Mouse (Mus musculus): ENCODE results near the gene Qsox1. TPM values are rescaled to one million over a fixed set of nuclear protein-coding genes. Genes with fewer than 3 reads are reported as not detected.

The Qsox1 gene
- polyA plus RNA-seq (2015; fragmentation: Nextera tagmentation; extraction: Ambion mirVana) = 20.1 and 21.5 TPM in 2 replicates

DNA sequence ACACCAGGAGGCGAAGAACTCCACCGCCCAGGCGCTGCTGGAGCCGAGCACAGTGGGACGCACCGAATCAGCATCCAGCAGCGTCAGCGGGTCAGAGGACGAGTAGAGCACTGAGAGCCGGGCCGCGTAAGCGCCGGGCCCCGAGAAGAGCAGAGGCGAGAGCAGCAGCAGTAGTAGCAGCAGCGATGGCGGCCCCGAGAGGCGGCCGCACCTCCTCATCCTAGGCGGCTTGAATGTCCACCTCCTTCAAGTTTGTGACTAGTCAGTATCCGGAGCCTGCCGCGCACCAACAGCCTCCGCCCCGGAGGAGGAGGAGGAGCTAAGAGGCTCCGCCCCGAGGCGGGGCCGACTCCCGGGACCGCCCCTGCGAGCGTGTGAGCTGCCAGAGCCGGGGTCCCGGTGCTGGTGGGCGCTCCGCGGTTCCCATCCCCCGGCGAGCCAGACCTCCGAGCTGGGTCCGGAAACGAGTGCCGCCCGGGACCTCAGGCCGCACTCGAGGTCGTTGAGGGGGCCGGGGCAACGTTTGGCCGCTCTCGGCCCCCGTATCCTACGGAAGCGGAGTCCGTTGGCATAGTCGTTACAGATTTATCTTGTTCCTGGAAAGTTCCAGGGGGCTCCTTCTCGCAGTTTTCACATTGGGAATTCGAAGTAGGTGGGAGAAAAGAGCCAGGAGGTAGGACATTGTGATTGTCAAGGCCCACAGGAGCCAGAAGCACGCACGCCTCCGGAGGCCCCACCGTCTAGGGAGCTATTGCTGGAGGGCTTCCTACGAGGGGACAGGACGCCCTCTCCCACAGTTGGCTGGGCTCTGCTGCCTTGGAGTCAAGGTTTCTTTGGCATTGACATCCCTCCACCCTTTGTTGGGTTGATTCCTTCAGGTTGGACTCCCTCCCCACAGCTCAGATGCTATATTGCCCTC is at the start of gene Qsox1:
Qsox1 (minus strand) TSS at position 309 of the 919 bp plus-strand sequence.
- peak within 1 kb of the TSS; percentile 78 for H3K9ac ChIP-seq
- H3K4me3 ChIP-seq = peak within 1 kb of the TSS; percentile 87
- peak within 1 kb of the TSS; percentile 70 for H3K4me2 ChIP-seq
- ATAC-seq (ENCODE audit: low FRiP score, low read depth) = peak; percentile 96
- H3K27me3 ChIP-seq = no peaks in the 10 kb centered on the region
- no peaks in the 10 kb centered on the region for H3K36me3 ChIP-seq
- under 1% methylated on average over 66 of the region's 67 CpGs for WGBS
- H3K4me1 ChIP-seq (replicated peaks) = peaks cover 34% of the 10 kb centered on the region
- H3K9me3 ChIP-seq = no peaks in the 10 kb centered on the region
- H3K27ac ChIP-seq (replicated peaks) = peak within 1 kb of the TSS; percentile 73

DNA sequence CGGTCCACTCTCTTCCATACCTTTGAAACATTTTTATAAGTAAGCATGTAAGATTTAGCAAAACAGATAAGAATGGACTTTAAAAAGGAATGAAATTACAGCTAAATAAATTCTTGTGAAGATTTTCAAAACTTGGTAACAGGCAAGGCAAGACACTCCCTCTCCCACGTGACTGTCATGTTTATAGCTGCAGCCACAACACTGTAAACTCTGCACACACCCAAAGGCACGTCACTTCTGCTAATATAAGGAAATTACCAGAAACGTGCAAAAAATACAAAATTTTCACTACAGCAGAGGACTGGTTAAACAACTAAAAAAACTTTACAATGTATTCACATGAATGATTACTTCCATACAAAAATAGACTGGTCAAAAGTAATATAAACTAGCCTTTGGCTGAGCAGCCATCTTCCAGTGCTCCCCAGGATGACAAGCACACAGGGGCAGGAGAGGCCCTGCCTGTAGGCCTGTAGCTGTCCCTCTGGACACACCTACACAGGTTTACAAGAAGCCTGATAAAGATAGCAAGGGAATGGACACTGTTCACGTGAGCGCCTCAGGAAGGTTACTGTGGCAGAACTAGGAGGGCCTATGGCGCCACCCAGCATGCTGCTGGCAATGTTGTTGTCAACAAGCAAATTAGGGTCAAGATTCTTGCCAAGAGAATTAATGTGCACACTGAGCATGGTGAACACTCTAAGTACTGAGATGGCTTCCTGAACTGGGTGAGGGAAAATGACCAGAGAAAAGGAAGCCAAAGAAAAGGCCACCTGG is 42.4 kb upstream of the Qsox1 start:
- no peak for ATAC-seq (ENCODE audit: low FRiP score, low read depth)
- peaks cover 40% of the 10 kb centered on the region for H3K36me3 ChIP-seq
- WGBS = 85% methylated on average over 7 of the region's 7 CpGs
- no peak overlapping the region for H3K4me2 ChIP-seq
- no peak overlapping the region for H3K4me3 ChIP-seq
- no peak overlapping the region for H3K9ac ChIP-seq
- no peaks in the 10 kb centered on the region for H3K9me3 ChIP-seq
- H3K27me3 ChIP-seq = no peaks in the 10 kb centered on the region
- H3K27ac ChIP-seq (replicated peaks) = no peak overlapping the region
- H3K4me1 ChIP-seq (replicated peaks) = no peaks in the 10 kb centered on the region

DNA sequence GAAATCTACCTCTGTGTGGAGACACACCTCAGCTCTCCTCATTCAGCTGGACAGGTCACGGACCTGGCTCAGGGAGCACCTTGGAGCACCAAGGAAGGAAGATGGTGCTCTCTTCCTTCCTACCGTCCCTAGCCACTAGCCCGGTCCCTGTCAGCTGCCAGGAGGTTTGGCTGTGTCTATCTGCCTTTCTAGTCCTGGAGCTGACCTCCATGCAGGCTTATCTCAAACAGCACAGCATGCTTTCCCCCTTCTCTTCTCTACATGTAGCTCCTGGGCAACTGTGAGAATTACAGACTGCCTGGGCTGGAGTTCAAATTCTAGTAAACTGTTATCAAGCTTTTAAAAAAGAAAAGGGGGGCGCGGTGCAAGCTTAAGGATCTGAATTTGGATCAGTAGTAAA is 40.3 kb upstream of the Qsox1 start:
- Histone ChIP-seq H3K4me3 (no peak overlapping the region), H3K36me3 (peaks cover 30% of the 10 kb centered on the region), H3K4me1 (replicated peaks) (no peaks in the 10 kb centered on the region), H3K27me3 (no peaks in the 10 kb centered on the region), H3K9ac (no peak overlapping the region), H3K27ac (replicated peaks) (no peak overlapping the region), H3K4me2 (no peak overlapping the region), H3K9me3 (no peaks in the 10 kb centered on the region)
- no peak for ATAC-seq (ENCODE audit: low FRiP score, low read depth)
- 95% methylated on average over 5 of the region's 5 CpGs for WGBS

DNA sequence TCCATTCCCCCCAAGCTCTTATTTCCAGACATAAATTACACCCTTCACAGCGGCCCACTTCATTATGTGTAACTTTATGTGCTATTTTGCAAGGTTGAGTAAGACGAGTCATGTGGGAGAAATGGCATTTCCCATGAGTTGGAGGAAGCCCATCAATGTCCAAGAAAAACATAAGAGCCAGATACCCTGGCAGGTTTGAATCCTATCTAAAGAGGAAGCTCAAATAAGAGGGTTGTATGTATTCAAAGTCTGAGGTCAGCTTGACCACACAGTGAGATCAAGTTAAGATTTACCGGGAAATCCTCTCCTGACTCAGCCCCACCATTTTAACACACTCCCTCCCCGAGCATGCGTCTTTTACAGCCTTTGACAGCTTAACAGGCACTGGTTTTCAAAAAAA is 31.5 kb upstream of the Qsox1 start:
- ATAC-seq (ENCODE audit: low FRiP score, low read depth) = no peak
- H3K9ac ChIP-seq = no peak overlapping the region
- WGBS = 84% methylated on average over 5 of the region's 5 CpGs
- no peaks in the 10 kb centered on the region for H3K9me3 ChIP-seq
- no peaks in the 10 kb centered on the region for H3K27me3 ChIP-seq
- H3K4me1 ChIP-seq (replicated peaks) = no peaks in the 10 kb centered on the region
- no peak overlapping the region for H3K4me3 ChIP-seq
- H3K36me3 ChIP-seq = peaks cover 34% of the 10 kb centered on the region
- H3K4me2 ChIP-seq = no peak overlapping the region
- no peak overlapping the region for H3K27ac ChIP-seq (replicated peaks)

DNA sequence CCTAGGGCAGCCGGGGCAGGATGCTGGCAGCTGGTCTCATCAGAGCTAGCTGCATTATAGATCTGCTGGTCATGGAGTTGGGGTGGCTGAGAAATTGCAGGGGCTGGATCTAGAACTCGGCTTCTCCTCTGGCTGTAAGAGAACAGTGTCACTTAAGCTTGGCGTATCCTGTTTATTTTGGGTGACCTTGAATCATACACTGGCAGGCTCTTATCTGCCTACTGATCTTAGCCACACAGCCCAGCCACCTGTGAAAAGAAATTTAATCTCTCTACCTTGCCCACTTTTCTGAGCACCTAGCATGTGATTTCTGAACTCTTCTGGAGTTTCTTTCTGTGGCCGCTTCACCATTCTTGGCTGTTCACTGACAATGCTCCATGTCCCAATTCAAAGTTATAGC is 30.8 kb upstream of the Qsox1 start:
- H3K4me3 ChIP-seq = no peak overlapping the region
- H3K27ac ChIP-seq (replicated peaks) = no peak overlapping the region
- WGBS = 92% methylated on average over 4 of the region's 4 CpGs
- H3K36me3 ChIP-seq = peaks cover 33% of the 10 kb centered on the region
- no peak for ATAC-seq (ENCODE audit: low FRiP score, low read depth)
- H3K9me3 ChIP-seq = no peaks in the 10 kb centered on the region
- no peaks in the 10 kb centered on the region for H3K27me3 ChIP-seq
- H3K4me1 ChIP-seq (replicated peaks) = no peaks in the 10 kb centered on the region
- H3K9ac ChIP-seq = no peak overlapping the region
- H3K4me2 ChIP-seq = no peak overlapping the region

DNA sequence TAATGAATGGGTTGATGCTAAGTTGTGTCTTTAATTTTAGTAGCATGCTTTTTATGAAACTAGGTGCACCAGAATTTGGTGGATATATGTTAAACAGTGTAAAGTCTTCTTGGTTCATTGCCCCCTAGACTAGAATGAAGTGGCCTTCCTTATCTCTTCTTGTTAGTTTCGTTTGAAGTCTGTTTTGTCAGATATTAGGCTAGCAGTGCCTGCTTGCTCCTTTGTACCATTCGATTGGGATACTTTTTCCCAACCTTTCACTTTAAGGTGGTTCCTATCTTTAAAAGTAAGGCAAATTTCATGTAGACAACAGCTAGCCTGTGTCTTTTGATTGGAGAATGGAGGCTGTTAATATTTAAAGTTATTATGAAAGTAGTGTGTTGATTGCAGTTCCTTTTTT is 23.0 kb upstream of the Qsox1 start:
- WGBS = 82% methylated on average over 2 of the region's 2 CpGs
- ATAC-seq (ENCODE audit: low FRiP score, low read depth) = no peak
- Histone ChIP-seq H3K9me3 (no peaks in the 10 kb centered on the region), H3K4me1 (replicated peaks) (no peaks in the 10 kb centered on the region), H3K27ac (replicated peaks) (no peak overlapping the region), H3K4me2 (no peak overlapping the region), H3K9ac (no peak overlapping the region), H3K4me3 (no peak overlapping the region), H3K36me3 (0 out of 2 replicates have a peak, but pooled peaks cover 5% of the 10 kb centered on the region), H3K27me3 (no peaks in the 10 kb centered on the region)

DNA sequence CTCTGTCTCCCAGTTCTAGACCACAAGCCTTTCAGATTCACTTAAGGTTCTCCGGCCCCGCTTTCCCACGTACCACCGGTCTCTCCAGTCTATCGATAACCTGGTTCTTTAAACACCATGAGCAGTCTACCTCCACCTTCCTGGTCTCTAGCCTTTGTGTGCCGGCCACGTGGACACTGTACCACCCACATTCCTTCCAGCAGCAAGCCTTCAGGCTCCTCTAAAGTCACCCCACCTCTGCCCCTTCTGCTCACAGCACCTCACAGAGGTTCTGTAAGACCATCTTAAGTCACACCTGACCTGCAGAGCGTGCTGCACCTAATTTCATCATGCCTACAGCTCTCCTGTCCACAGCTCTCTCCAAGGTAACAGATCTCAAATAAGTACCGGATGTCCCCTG is 20.9 kb upstream of the Qsox1 start:
- Histone ChIP-seq H3K4me2 (no peak overlapping the region), H3K9ac (no peak overlapping the region), H3K27me3 (no peaks in the 10 kb centered on the region), H3K27ac (replicated peaks) (no peak overlapping the region), H3K9me3 (no peaks in the 10 kb centered on the region), H3K36me3 (0 out of 2 replicates have a peak, but pooled peaks cover 4% of the 10 kb centered on the region), H3K4me3 (no peak overlapping the region), H3K4me1 (replicated peaks) (no peaks in the 10 kb centered on the region)
- ATAC-seq (ENCODE audit: low FRiP score, low read depth) = no peak
- WGBS = 91% methylated on average over 9 of the region's 9 CpGs

DNA sequence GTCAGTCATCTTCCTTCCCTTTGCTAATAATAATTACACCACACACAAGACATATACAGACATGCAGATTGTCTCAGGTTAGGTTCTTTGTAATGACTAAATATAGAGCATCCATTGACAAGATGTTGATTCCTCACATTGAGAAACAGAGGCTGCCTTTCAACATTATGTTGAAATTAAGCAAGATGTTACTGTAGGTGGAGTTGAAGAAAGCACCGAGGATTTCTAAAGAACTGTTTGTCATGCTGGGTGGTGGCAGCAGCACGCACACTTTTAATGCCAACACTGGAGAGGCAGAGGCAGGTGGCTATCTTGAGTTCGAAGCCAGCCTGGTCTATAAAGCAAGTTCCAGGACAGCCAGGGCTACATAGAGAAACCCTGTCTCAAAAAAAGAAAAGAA is 19.3 kb upstream of the Qsox1 start:
- WGBS = 88% methylated on average over 3 of the region's 3 CpGs
- ATAC-seq (ENCODE audit: low FRiP score, low read depth) = no peak
- H3K27ac ChIP-seq (replicated peaks) = no peak overlapping the region

DNA sequence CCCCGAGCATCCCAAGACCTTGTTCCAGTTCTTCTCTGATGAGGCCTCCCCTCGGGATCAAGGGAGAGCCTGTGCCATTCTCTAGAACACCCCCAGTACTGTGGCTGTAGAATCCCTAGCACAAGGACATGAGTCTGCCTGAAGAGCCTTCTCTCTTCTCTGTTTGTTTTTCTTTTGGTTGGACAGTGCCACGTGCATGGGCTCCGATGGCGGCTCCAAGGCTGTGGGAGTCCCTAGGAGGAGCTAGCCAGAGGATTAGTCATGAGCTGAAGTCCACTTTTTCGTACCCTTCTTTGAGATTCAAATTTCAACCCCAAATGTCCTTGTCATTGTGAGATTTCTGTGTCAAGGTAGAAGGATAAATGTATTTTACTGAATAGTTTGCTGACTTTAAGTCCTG is 18.2 kb upstream of the Qsox1 start:
- Histone ChIP-seq H3K27me3 (no peaks in the 10 kb centered on the region), H3K27ac (replicated peaks) (no peak overlapping the region), H3K4me1 (replicated peaks) (no peaks in the 10 kb centered on the region), H3K9me3 (no peaks in the 10 kb centered on the region), H3K4me3 (no peak overlapping the region), H3K36me3 (no peaks in the 10 kb centered on the region), H3K4me2 (no peak overlapping the region), H3K9ac (no peak overlapping the region)
- 80% methylated on average over 6 of the region's 6 CpGs for WGBS
- no peak for ATAC-seq (ENCODE audit: low FRiP score, low read depth)

More for the DNA sequence above, 19.3 kb upstream of the Qsox1 start:
- no peak overlapping the region for H3K4me3 ChIP-seq
- no peak overlapping the region for H3K4me2 ChIP-seq
- H3K36me3 ChIP-seq = no peaks in the 10 kb centered on the region
- no peaks in the 10 kb centered on the region for H3K27me3 ChIP-seq
- no peak overlapping the region for H3K9ac ChIP-seq
- H3K4me1 ChIP-seq (replicated peaks) = no peaks in the 10 kb centered on the region
- no peaks in the 10 kb centered on the region for H3K9me3 ChIP-seq

DNA sequence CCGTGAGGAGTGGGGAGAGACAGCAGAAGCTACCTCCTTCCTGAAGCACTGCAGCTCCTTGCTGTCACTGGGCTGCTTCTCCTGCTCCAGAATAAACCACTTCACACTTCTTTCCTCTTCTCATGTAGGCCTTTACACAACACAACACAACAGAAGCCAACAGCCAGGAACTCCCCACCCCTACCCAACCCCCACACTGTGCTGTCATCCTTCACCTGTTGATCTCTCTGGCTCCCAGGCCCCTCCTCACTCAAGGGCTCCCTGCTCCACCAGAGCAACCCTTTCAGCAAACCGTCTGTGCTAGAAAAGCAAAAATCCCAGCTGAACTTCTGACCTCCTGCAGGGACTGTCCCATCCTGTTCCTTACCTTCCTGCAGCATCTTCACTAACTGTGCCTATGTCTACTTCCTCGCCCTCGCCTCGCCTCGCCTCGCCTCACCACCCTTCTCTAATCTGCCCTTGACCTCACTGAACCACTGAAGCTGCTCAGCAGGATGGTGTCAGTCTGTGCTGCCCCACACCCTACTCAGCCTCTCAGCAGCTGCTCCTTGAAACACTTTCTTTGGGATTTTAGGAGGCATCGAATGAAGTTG is 15.1 kb upstream of the Qsox1 start:
- Histone ChIP-seq H3K4me2 (no peak overlapping the region), H3K27me3 (no peaks in the 10 kb centered on the region), H3K9me3 (no peaks in the 10 kb centered on the region), H3K27ac (replicated peaks) (no peak overlapping the region), H3K9ac (no peak overlapping the region), H3K4me3 (no peak overlapping the region), H3K4me1 (replicated peaks) (no peaks in the 10 kb centered on the region), H3K36me3 (no peaks in the 10 kb centered on the region)
- WGBS = 68% methylated on average over 8 of the region's 8 CpGs
- ATAC-seq (ENCODE audit: low FRiP score, low read depth) = no peak

DNA sequence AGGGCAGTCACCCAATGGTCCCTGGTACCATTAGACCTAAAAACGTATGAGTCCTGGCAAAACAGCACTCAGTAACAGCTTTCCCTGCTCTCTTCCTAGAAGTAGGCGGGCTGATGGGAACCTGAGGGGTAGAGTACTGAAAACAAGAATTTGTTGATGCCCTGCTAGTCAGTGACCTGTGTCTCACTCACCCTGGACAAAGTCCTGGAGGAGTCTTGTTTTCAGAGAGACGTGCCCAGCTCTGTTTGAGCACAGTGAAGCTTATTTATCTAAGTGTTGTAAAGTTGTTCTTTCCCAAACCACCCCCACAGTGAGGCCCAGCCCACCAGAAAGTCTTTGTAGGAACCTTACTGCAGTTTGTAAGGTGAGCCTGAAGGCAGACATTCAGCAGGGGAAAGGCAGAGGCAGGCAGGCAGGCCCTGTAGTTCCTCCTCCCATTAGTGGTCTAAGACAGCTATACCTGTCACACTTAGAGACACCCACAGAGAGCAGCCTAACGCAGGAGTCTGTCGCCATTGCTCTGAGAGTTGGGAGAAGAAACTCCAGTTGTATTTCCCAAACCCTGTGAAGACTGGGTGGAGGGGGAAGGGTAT is 14.2 kb upstream of the Qsox1 start:
- no peaks in the 10 kb centered on the region for H3K4me1 ChIP-seq (replicated peaks)
- no peak overlapping the region for H3K27ac ChIP-seq (replicated peaks)
- no peaks in the 10 kb centered on the region for H3K27me3 ChIP-seq
- H3K9ac ChIP-seq = no peak overlapping the region
- no peaks in the 10 kb centered on the region for H3K9me3 ChIP-seq
- no peaks in the 10 kb centered on the region for H3K36me3 ChIP-seq
- 56% methylated on average over 5 of the region's 5 CpGs for WGBS
- no peak for ATAC-seq (ENCODE audit: low FRiP score, low read depth)
- H3K4me2 ChIP-seq = no peak overlapping the region
- H3K4me3 ChIP-seq = no peak overlapping the region

Measured in hindbrain, embryonic 15.5 days (tissue).